Mouse (Mus musculus): ENCODE data around the gene Lrr1. TPM values are rescaled to one million over a fixed set of nuclear protein-coding genes. Genes with fewer than 3 reads are reported as not detected.

The Lrr1 gene
- polyA plus RNA-seq, 1 experiment from 2014 or later, result 5.5 TPM

GRCm38 (mm10) chr12:69198985-69199384, 30.4 kb downstream of the Lrr1 start:
- H3K4me3 ChIP-seq (replicated peaks; ENCODE audit: low read depth, low read length), result no peak overlapping the region
- H3K9me3 ChIP-seq (ENCODE audit: control insufficient read depth, low read length), result no peaks in the 10 kb centered on the region
- no peaks in the 10 kb centered on the region for H3K27me3 ChIP-seq (ENCODE audit: control insufficient read depth, insufficient read depth, low read length)
- H3K36me3 ChIP-seq (ENCODE audit: control insufficient read depth, insufficient read depth, low read length), result peaks cover 7% of the 10 kb centered on the region
- no peak overlapping the region for H3K27ac ChIP-seq (replicated peaks; ENCODE audit: low read depth, low read length)
- H3K4me1 ChIP-seq (ENCODE audit: control insufficient read depth, insufficient read depth, low read length), result peaks cover 23% of the 10 kb centered on the region
- DNase-seq (no peak), ATAC-seq (ENCODE audit: low FRiP score, low TSS enrichment) (no peak)
- no peak overlapping the region; the same call in 1 of the 2 replicates for H3K9ac ChIP-seq (replicated peaks; ENCODE audit: low read length)
- H3K4me2 ChIP-seq (ENCODE audit: low read length), result peak overlapping the region; percentile 95

GRCm38 (mm10) chr12:69204052-69204833, 35.6 kb downstream of the Lrr1 start, which contains the start of gene Gm49384:
TSS of gene Gm49384 (minus strand) at chr12:69204267.
- peaks cover 2% of the 10 kb centered on the region; the same call in 1 of the 2 replicates for H3K4me1 ChIP-seq (ENCODE audit: control insufficient read depth, insufficient read depth, low read length)
- no peaks in the 10 kb centered on the region for H3K27me3 ChIP-seq (ENCODE audit: control insufficient read depth, insufficient read depth, low read length)
- no peak within 1 kb of the TSS for H3K4me3 ChIP-seq (replicated peaks; ENCODE audit: low read depth, low read length)
- DNase-seq (peak; percentile 79), ATAC-seq (ENCODE audit: low FRiP score, low TSS enrichment) (no peak)
- peak within 1 kb of the TSS; percentile 24; the same call in 1 of the 2 replicates for H3K4me2 ChIP-seq (ENCODE audit: low read length)
- H3K27ac ChIP-seq (replicated peaks; ENCODE audit: low read depth, low read length), result no peak within 1 kb of the TSS
- no peaks in the 10 kb centered on the region for H3K9me3 ChIP-seq (ENCODE audit: control insufficient read depth, low read length)
- H3K9ac ChIP-seq (replicated peaks; ENCODE audit: low read length), result no peak within 1 kb of the TSS
- H3K36me3 ChIP-seq (ENCODE audit: control insufficient read depth, insufficient read depth, low read length), result peaks cover 7% of the 10 kb centered on the region
- 67% methylated on average over 16 of the region's 16 CpGs for WGBS

GRCm38 (mm10) chr12:69207396-69207795, 38.8 kb downstream of the Lrr1 start:
- no peak overlapping the region for H3K9ac ChIP-seq (replicated peaks; ENCODE audit: low read length)
- H3K9me3 ChIP-seq (ENCODE audit: control insufficient read depth, low read length), result no peaks in the 10 kb centered on the region
- no peak overlapping the region for H3K4me3 ChIP-seq (replicated peaks; ENCODE audit: low read depth, low read length)
- H3K27ac ChIP-seq (replicated peaks; ENCODE audit: low read depth, low read length), result no peak overlapping the region
- WGBS, result 94% methylated on average over 8 of the region's 8 CpGs
- no peaks in the 10 kb centered on the region for H3K27me3 ChIP-seq (ENCODE audit: control insufficient read depth, insufficient read depth, low read length)
- 0 out of 2 replicates have a peak, but pooled peaks cover under 1% of the 10 kb centered on the region for H3K36me3 ChIP-seq (ENCODE audit: control insufficient read depth, insufficient read depth, low read length)
- no peak overlapping the region for H3K4me2 ChIP-seq (ENCODE audit: low read length)
- ATAC-seq (ENCODE audit: low FRiP score, low TSS enrichment) (no peak), DNase-seq (no peak)
- 0 out of 2 replicates have a peak, but pooled peaks cover 2% of the 10 kb centered on the region for H3K4me1 ChIP-seq (ENCODE audit: control insufficient read depth, insufficient read depth, low read length)

- no peak overlapping the region for H3K4me2 ChIP-seq (ENCODE audit: low read length)
- DNase-seq (no peak), ATAC-seq (ENCODE audit: low FRiP score, low TSS enrichment) (no peak)
- no peaks in the 10 kb centered on the region for H3K27me3 ChIP-seq (ENCODE audit: control insufficient read depth, insufficient read depth, low read length)
- no peaks in the 10 kb centered on the region for H3K9me3 ChIP-seq (ENCODE audit: control insufficient read depth, low read length)
- H3K27ac ChIP-seq (replicated peaks; ENCODE audit: low read depth, low read length), result no peak overlapping the region
- WGBS, result 91% methylated on average over 7 of the region's 7 CpGs
- 0 out of 2 replicates have a peak, but pooled peaks cover 2% of the 10 kb centered on the region for H3K4me1 ChIP-seq (ENCODE audit: control insufficient read depth, insufficient read depth, low read length)
- H3K4me3 ChIP-seq (replicated peaks; ENCODE audit: low read depth, low read length), result no peak overlapping the region
- no peak overlapping the region for H3K9ac ChIP-seq (replicated peaks; ENCODE audit: low read length)
- no peaks in the 10 kb centered on the region for H3K36me3 ChIP-seq (ENCODE audit: control insufficient read depth, insufficient read depth, low read length)
Observed at GRCm38 (mm10) chr12:69207926-69208325, 39.3 kb downstream of the Lrr1 start.

DNA sequence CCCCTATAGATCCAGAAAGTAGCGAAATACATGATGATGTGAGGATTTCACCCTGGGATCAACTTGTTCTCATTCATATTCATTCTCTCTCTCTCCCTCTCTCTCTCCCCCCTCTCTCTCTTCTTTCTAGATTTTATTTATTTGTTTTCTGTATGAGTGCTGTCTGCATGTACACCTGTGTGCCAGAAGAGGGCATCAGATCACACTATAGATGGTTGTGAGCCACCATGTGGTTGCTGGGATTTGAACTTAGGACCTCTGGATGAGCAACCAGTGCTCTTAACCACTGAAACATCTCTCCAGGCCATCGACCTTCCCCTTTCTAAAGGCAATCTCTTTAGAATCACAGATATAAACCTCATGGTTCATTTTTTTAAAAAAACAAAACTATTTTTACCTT, 39.9 kb downstream of the Lrr1 start:
- Histone ChIP-seq H3K27ac (replicated peaks; ENCODE audit: low read depth, low read length) (no peak overlapping the region), H3K9me3 (ENCODE audit: control insufficient read depth, low read length) (no peaks in the 10 kb centered on the region), H3K27me3 (ENCODE audit: control insufficient read depth, insufficient read depth, low read length) (no peaks in the 10 kb centered on the region), H3K9ac (replicated peaks; ENCODE audit: low read length) (no peak overlapping the region), H3K4me1 (ENCODE audit: control insufficient read depth, insufficient read depth, low read length) (0 out of 2 replicates have a peak, but pooled peaks cover 2% of the 10 kb centered on the region), H3K4me3 (replicated peaks; ENCODE audit: low read depth, low read length) (no peak overlapping the region), H3K36me3 (ENCODE audit: control insufficient read depth, insufficient read depth, low read length) (no peaks in the 10 kb centered on the region), H3K4me2 (ENCODE audit: low read length) (no peak overlapping the region)
- 91% methylated on average over 2 of the region's 2 CpGs for WGBS
- no peak for DNase-seq
- no peak for ATAC-seq (ENCODE audit: low FRiP score, low TSS enrichment)

DNA sequence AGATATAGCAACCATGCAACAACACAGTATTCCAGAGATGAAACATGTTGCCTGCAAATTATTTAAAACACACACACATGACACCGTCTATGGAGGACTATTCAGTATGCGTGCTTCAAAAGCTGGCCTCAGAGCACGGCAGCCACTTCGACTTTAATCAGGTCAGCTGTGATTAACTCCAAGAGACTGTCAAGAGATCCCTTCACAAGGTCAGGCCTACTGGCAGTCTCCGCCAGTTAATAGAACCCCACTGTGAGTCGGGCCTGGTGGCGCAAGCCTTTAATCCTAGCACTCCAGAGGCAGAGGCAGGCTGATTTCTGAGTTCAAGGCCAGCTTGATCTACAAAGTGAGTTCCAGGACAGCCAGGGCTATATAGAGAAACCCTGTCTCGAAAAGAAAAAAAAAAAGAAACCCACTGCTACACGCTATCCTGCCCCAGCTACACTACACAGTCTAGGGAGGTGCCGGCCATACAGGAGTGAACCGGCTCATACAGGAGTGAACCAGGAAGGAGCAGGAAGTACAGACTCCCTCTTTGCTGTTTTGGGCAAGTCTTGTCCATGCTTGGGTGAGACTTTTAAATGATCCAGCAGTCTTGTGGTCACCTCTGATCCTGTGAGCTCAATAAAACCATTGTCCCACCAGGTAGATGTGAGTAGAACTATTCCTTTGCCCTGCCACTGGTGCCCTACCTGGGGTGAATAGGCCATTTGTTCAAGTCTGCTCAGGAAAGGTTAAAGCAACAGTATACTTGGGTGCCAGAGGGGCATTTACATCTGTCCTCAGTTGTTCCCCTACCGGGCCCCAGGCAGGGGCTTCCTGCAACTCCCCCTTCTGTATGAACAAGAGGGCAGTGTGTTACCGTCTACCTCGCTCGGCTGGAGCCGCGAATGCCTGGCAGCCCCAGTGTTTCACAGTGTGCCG, 41.7 kb downstream of the Lrr1 start:
- Histone ChIP-seq H3K36me3 (ENCODE audit: control insufficient read depth, insufficient read depth, low read length) (no peaks in the 10 kb centered on the region), H3K9ac (replicated peaks; ENCODE audit: low read length) (no peak overlapping the region), H3K27me3 (ENCODE audit: control insufficient read depth, insufficient read depth, low read length) (no peaks in the 10 kb centered on the region), H3K9me3 (ENCODE audit: control insufficient read depth, low read length) (no peaks in the 10 kb centered on the region), H3K4me2 (ENCODE audit: low read length) (no peak overlapping the region), H3K27ac (replicated peaks; ENCODE audit: low read depth, low read length) (no peak overlapping the region), H3K4me3 (replicated peaks; ENCODE audit: low read depth, low read length) (no peak overlapping the region), H3K4me1 (ENCODE audit: control insufficient read depth, insufficient read depth, low read length) (no peaks in the 10 kb centered on the region)
- ATAC-seq (ENCODE audit: low FRiP score, low TSS enrichment), result no peak
- WGBS, result 92% methylated on average over 18 of the region's 18 CpGs
- DNase-seq, result no peak

DNA sequence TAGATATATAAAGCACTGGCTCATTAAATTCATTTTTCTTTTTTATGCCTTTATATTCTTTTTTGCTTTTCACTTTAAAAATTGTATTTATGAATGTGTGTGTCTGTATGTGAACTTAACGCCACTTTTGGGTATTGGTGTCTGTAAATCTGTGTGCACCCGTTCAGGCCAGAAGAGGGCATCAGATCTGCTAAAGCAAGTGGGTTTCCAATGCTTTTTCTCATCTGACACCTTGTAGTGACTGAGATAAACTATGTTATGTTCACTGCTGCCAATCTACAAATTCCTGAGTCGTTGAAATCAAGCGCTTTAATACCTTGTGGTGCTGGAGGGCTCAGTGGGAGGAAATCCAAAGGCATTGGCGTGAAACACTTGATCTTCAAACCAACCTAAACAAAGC, 42.4 kb downstream of the Lrr1 start:
- Histone ChIP-seq H3K4me3 (replicated peaks; ENCODE audit: low read depth, low read length) (no peak overlapping the region), H3K4me1 (ENCODE audit: control insufficient read depth, insufficient read depth, low read length) (no peaks in the 10 kb centered on the region), H3K9ac (replicated peaks; ENCODE audit: low read length) (no peak overlapping the region), H3K9me3 (ENCODE audit: control insufficient read depth, low read length) (no peaks in the 10 kb centered on the region), H3K36me3 (ENCODE audit: control insufficient read depth, insufficient read depth, low read length) (no peaks in the 10 kb centered on the region), H3K4me2 (ENCODE audit: low read length) (no peak overlapping the region), H3K27me3 (ENCODE audit: control insufficient read depth, insufficient read depth, low read length) (no peaks in the 10 kb centered on the region), H3K27ac (replicated peaks; ENCODE audit: low read depth, low read length) (no peak overlapping the region)
- 90% methylated on average over 5 of the region's 5 CpGs for WGBS
- ATAC-seq (ENCODE audit: low FRiP score, low TSS enrichment) (no peak), DNase-seq (peak; percentile 63)

DNA sequence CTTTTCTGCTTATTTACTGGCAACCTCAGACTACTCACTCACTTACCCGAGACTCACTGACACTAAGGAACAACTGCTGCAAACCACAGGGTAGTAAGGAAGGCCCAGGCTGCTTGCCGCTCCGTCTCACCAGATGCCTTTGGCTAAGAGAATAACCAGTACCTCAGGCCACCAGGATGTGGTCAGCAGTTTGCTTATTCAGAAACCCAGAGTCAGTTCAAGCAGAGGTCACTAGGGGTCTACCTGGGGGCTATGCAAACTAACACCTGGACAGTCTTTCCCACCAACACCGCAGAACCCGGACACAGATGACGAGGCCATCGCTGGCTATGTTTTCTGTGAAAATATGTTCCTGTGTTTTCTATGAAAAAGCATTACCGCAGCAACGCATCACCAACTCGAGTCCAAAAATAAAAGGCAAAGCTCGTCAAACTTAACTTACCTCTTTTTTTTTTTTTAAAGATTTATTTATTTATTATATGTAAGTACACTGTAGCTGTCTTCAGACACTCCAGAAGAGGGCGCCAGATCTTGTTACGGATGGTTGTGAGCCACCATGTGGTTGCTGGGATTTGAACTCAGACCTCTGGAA, 44.7 kb downstream of the Lrr1 start:
- Histone ChIP-seq H3K4me3 (replicated peaks; ENCODE audit: low read depth, low read length) (no peak overlapping the region), H3K9ac (replicated peaks; ENCODE audit: low read length) (no peak overlapping the region), H3K4me1 (ENCODE audit: control insufficient read depth, insufficient read depth, low read length) (no peaks in the 10 kb centered on the region), H3K27me3 (ENCODE audit: control insufficient read depth, insufficient read depth, low read length) (no peaks in the 10 kb centered on the region), H3K36me3 (ENCODE audit: control insufficient read depth, insufficient read depth, low read length) (no peaks in the 10 kb centered on the region), H3K4me2 (ENCODE audit: low read length) (no peak overlapping the region), H3K9me3 (ENCODE audit: control insufficient read depth, low read length) (no peaks in the 10 kb centered on the region), H3K27ac (replicated peaks; ENCODE audit: low read depth, low read length) (no peak overlapping the region)
- ATAC-seq (ENCODE audit: low FRiP score, low TSS enrichment) (no peak), DNase-seq (no peak)
- 96% methylated on average over 13 of the region's 13 CpGs for WGBS
